Mouse (Mus musculus): ENCODE data around the gene Wdr20. TPM values are rescaled to one million over a fixed set of nuclear protein-coding genes. Genes with fewer than 3 reads are reported as not detected.

Gene Wdr20
- polyA plus RNA-seq, 1 experiment = 11.6 TPM

DNA sequence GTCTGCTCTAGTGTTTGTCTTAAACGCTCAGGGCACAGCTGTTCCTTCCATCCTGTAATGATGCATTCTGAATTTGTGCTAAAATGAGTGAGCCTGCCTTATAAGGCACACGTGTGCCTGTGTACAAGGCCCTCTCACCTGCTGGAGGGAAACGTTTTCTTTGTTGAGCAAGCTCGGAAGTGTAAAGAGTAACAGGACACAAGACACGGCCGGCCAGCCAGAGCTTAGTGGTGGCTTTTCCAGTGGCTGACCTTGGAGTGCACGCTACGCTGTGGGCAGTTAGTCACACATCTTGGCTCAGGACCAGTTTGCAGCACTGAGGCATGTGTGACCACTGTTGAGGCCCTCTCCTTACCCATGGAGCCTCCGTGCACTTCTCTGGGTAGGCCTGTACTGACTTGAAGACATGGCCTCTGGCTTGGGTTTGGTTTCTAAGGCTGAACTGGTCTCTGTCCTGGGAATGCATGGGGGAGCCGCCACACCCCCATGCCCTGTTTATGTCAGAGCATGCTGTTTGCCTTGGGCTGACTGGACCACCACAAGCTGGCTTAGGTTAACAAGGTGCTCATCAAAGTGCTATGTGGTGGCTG is 60.2 kb downstream of the Wdr20 start:
- no peak for TF ChIP-seq GATA1 (IDR thresholded peaks at IDR 0.05; ENCODE audit: low read length)

- no peak for TF ChIP-seq GATA1 (IDR thresholded peaks at IDR 0.05; ENCODE audit: low read length)
Measured at GRCm38 (mm10) chr12:110799226-110799625, 61.5 kb downstream of the Wdr20 start.

- no peak for TF ChIP-seq GATA1 (IDR thresholded peaks at IDR 0.05; ENCODE audit: low read length)
Measured at GRCm38 (mm10) chr12:110801876-110802464, 64.2 kb downstream of the Wdr20 start.

DNA sequence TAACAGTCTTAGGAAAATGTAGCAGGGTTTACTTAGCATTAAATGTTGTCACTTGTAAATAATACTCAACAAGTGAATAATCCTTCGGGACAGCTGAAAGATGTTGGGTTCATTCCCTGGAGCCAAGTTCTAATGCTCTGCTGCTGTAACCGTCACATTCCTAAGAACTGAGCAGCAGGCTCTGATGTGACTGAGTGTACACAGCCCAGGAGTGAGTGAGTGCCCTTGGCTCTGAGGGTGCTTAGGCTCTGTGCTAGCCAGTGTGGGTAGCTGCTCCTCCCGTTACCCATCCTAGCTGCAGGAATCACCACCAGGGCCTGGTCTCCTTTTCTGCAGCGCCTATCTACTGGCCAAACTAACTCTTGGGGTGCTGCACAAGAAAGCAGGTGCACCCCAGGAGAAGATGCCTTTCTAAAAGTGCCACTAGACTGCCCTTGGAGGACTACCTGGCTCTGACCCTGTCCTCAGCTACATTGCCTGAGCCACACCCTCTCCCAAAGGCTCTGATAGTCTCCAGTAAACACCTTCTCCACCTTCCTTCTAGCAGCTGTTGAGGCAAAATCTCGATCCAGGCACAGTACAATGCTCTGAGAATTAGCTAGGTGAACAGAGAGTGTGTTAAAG is 65.0 kb downstream of the Wdr20 start:
- no peak for TF ChIP-seq GATA1 (IDR thresholded peaks at IDR 0.05; ENCODE audit: low read length)

- no peak for TF ChIP-seq GATA1 (IDR thresholded peaks at IDR 0.05; ENCODE audit: low read length)
Measured at GRCm38 (mm10) chr12:110804261-110804660, 66.5 kb downstream of the Wdr20 start.

DNA sequence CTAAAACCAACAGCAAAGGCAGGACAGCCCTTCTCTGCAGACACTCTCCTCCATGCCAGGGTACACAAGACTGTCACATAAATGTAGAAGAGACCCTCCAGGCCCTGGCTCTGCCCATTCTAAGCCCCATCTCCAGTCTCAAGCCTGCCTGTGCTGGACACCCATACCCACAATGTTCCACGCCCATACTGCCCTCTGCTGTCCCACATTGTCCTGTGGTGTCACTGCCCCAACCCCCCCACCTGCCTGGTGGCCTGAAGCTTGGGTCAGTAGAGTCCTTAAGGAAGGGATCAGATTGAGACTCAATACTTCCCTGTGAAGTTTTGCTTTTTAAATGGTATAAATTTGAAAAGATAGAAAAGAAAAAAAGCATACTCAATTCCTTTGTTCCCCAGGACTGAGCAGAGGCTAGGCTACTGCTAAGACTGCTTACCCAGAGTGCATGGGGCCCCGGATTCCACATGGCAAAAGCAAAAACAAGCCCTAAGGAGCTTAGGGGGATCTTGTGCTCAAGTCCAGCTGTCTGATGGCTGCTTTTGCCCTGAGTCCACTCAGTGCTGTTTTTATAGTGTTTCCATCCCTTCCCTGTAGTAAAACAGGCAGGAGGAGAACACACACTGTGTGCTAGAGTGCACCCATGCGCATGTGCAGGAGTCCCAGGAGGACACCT is 68.7 kb downstream of the Wdr20 start:
- no peak for TF ChIP-seq GATA1 (IDR thresholded peaks at IDR 0.05; ENCODE audit: low read length)

DNA sequence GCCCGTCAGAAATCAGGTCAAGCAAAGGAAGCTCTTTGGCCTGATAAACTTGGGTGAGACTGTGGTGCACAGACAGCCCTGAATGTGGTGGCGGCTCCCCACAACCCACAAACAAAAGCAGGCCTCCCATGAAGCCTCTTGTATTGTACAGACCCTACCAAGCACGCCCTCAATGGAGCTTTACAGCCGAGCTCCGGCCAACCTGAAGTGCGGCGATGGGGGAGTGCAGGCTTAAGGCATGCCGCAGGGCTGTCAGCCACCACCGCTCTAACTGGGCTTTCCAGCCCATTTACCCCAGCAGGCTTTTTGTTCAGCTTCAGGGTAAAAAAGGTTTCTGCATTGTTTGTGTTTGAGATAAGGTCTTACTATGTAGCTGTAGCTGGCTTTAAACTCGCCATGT is 70.7 kb downstream of the Wdr20 start:
- TF ChIP-seq GATA1 (IDR thresholded peaks at IDR 0.05; ENCODE audit: low read length) = no peak

GRCm38 (mm10) chr12:110808848-110809247 is 71.1 kb downstream of the Wdr20 start:
- TF ChIP-seq GATA1 (IDR thresholded peaks at IDR 0.05; ENCODE audit: low read length) = no peak

DNA sequence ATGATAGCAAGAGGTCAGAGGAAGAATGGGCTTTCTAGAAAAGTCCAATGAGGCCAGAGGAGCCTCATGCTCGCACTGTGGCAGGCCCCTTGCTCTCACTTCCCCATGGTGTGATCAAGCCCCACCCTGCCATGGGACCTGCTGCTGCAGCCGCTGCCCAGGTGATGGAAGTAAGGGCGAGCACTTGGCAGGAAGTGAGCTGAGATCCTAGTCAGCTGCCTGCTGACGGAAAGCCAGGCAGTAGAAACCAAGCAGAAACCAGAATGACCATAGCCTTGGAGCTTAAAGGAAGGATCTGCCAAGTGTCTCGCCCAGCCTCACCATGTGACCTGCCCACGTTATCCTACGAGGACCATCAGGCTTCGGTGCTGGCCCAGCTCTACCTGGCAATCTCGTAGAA is 75.4 kb downstream of the Wdr20 start:
- no peak for TF ChIP-seq GATA1 (IDR thresholded peaks at IDR 0.05; ENCODE audit: low read length)

- TF ChIP-seq GATA1 (IDR thresholded peaks at IDR 0.05; ENCODE audit: low read length) = no peak
Measured at GRCm38 (mm10) chr12:110813624-110814023, 75.9 kb downstream of the Wdr20 start.

DNA sequence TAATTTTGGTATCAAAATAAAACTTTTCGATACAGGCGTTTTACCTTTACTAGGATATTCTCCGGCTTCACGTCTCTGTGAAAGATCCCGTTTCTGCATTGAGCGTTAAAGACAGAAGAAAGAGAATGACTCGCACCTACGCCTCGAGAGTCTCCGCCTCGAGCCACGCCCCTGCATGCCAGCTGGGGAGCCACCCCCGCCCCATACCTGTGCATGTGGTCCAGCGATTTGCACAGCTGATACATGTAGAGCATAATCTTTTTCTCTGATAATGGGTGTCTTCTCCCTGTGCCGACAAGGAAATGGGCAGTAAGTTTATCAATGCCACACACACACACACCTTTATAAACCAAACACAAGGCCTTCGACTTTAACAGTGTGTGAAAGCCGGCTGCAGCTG is 77.2 kb downstream of the Wdr20 start:
- no peak for TF ChIP-seq GATA1 (IDR thresholded peaks at IDR 0.05; ENCODE audit: low read length)

GRCm38 (mm10) chr12:110816833-110817232 is 79.1 kb downstream of the Wdr20 start:
- TF ChIP-seq GATA1 (IDR thresholded peaks at IDR 0.05; ENCODE audit: low read length) = no peak

DNA sequence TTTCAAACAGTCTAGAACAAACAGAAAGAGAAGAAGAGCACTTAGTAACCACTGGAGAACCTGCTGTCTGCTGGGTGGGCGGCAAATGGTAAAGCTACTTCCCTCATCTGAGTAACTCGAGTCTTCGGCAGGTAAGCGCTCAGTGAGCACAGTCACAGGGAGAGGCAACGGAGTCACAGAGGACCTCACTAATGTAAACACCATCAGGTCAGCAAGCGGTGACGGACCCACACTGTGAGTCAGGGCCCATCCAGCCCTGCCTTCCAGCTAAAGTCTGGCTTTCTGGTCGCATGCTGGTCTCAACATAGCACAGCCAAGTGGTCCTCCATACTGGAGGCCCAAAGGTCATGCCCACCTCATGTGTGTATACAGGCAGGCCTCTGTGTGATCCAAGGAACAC is 81.6 kb downstream of the Wdr20 start:
- no peak for TF ChIP-seq GATA1 (IDR thresholded peaks at IDR 0.05; ENCODE audit: low read length)

- TF ChIP-seq GATA1 (IDR thresholded peaks at IDR 0.05; ENCODE audit: low read length) = no peak
Measured at GRCm38 (mm10) chr12:110821787-110822186, 84.0 kb downstream of the Wdr20 start.

- no peak for TF ChIP-seq GATA1 (IDR thresholded peaks at IDR 0.05; ENCODE audit: low read length)
Measured at GRCm38 (mm10) chr12:110822366-110822765, 84.6 kb downstream of the Wdr20 start.

DNA sequence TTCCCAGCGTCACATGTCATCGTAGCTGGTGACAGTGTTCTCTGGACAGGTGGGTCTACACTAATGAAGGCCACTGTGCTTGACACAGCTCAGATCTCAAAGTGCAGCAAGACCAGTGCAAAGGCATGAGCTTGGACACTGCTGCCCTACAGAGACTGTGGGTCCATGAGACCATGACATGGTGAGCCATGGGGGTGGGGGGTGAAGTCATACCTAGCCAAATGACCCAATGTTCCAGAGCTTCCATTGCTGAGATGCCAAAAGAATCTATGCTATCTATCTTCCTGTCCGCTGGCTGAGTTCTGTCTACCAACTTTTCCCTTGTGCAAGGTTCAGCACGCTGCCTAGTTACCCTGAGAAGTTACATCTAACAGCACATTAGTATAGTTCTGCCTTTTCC is 91.2 kb downstream of the Wdr20 start:
- no peak for TF ChIP-seq GATA1 (IDR thresholded peaks at IDR 0.05; ENCODE audit: low read length)
